Mouse (Mus musculus) limb, embryonic 10.5 days (tissue): Measurements from ENCODE around the gene Ccdc188. TPM values are rescaled to one million over a fixed set of nuclear protein-coding genes. Genes with fewer than 3 reads are reported as not detected.

Experiments used
- DNase-seq: peaks from one replicate; pipeline ENCODE4 v3.0.0-alpha.2; 2017; ENCODE audit warnings: low spot score
- H3K27ac ChIP-seq: fragments of 300-500 bp; sonication (generic); 2 replicates; pipeline ENCODE4 v1.5.1; 2016; ENCODE audit warnings: mild to moderate bottlenecking
- H3K27me3 ChIP-seq: fragments of 300-500 bp; sonication (generic); 2 replicates; pipeline ENCODE4 v1.6.1; 2016; ENCODE audit warnings: low read depth, mild to moderate bottlenecking; ENCODE audit not compliant: poor library complexity, severe bottlenecking
- H3K36me3 ChIP-seq: fragments of 300-500 bp; sonication (generic); 2 replicates; pipeline ENCODE4 v1.6.1; 2016; ENCODE audit warnings: mild to moderate bottlenecking, moderate library complexity
- H3K4me1 ChIP-seq: fragments of 300-500 bp; sonication (generic); 2 replicates; pipeline ENCODE4 v1.6.1; 2016
- H3K4me3 ChIP-seq: fragments of 300-500 bp; sonication (generic); 2 replicates; pipeline ENCODE4 v1.5.1; 2016; ENCODE audit warnings: mild to moderate bottlenecking, moderate library complexity
- H3K9me3 ChIP-seq: fragments of 300-500 bp; sonication (generic); replicated peaks from 2 replicates; pipeline ENCODE4 v1.6.1; 2016; ENCODE audit warnings: mild to moderate bottlenecking
- WGBS: fragments of 180-500 bp; shearing (Covaris S2); methylation state at CpG from one replicate; pipeline ENCODE4 v1.1.7; 2016; 5-methylcytosine and 5-hydroxymethylcytosine counted together
- polyA plus RNA-seq: library from polyadenylated mRNA; unstranded; fragments of >200 nt; fragmentation: Nextera tagmentation; extraction: Ambion mirVana; gene quantifications from 2 replicates; pipeline ENCODE4 v1.2.1, GENCODE M21; 2016

Ccdc188 gene
- not detected in 2 replicates for polyA plus RNA-seq

GRCm38 (mm10) chr16:18217579-18217978 is at the start of gene Ccdc188:
Gene Ccdc188 (plus strand): TSS chr16:18217879.
- DNase-seq, result no peak

DNA sequence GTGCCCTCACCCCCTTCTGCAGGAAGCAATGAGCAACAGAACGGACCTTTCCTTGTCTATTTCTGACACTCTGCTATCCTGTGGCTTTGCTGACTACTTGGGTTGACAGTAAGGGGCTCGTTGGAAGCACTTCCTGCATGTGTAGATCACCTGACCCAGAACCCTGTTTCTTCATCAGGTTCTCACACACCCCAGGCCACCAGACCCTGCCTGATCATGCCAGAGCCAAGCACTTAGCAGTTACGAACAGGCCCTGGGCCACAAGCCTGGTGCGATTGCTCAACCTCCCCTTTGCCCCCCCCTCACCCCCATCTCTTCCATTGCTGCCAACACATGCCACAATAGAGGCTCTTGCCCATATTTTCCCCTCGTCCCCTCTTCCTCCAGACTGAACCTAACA is 48.5 kb upstream of the Ccdc188 start:
- H3K9me3 ChIP-seq, result no peaks in the 10 kb centered on the region
- peaks cover 18% of the 10 kb centered on the region; the same call in 1 of the 2 replicates for H3K4me1 ChIP-seq
- no peak for DNase-seq
- H3K4me3 ChIP-seq, result no peak overlapping the region
- no peak overlapping the region for H3K27ac ChIP-seq
- H3K27me3 ChIP-seq, result peaks cover 34% of the 10 kb centered on the region
- WGBS, result 77% methylated on average over 5 of the region's 5 CpGs
- no peaks in the 10 kb centered on the region for H3K36me3 ChIP-seq

More at GRCm38 (mm10) chr16:18217579-18217978, at the start of gene Ccdc188:
- Histone ChIP-seq H3K9me3 (no peaks in the 10 kb centered on the region), H3K4me1 (peaks cover 60% of the 10 kb centered on the region), H3K36me3 (peaks cover 17% of the 10 kb centered on the region), H3K27me3 (no peaks in the 10 kb centered on the region), H3K4me3 (no peak within 1 kb of the TSS), H3K27ac (peak within 1 kb of the TSS; percentile 59)
- WGBS, result 86% methylated on average over 4 of the region's 4 CpGs

- H3K4me1 ChIP-seq, result peaks cover 16% of the 10 kb centered on the region; the same call in 1 of the 2 replicates
- no peak overlapping the region for H3K4me3 ChIP-seq
- no peak overlapping the region for H3K27ac ChIP-seq
- WGBS, result 84% methylated on average over 3 of the region's 3 CpGs
- no peaks in the 10 kb centered on the region for H3K36me3 ChIP-seq
- no peak for DNase-seq
- H3K9me3 ChIP-seq, result no peaks in the 10 kb centered on the region
- peaks cover 40% of the 10 kb centered on the region for H3K27me3 ChIP-seq
These were observed 47.9 kb upstream of the Ccdc188 start for GRCm38 (mm10) chr16:18169776-18170175.

GRCm38 (mm10) chr16:18172266-18172855 is 45.3 kb upstream of the Ccdc188 start:
- WGBS, result 12% methylated on average over 7 of the region's 7 CpGs
- Histone ChIP-seq H3K4me3 (no peak overlapping the region), H3K4me1 (peaks cover 25% of the 10 kb centered on the region), H3K27ac (no peak overlapping the region), H3K27me3 (peaks cover 52% of the 10 kb centered on the region), H3K36me3 (no peaks in the 10 kb centered on the region), H3K9me3 (no peaks in the 10 kb centered on the region)
- peak; percentile 90 for DNase-seq

DNA sequence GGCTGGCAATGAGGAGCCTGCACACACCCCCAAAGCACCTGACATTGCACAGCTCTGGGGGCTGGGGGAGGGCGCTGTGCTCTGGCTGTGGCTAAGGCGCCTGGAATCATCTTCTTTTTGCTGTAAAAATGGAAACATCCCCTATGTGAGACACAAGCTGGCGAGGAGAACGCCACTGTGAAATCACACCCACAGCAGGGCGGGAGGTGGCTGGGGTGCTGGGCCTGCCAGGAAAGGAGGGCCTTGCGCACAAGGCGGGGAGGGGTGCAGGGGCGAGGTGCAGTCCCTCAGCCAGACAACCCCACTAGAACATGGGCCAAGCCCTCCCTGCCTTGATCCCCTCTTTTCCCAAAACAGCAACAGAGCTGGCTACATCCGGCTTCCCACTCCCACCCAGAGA is 44.4 kb upstream of the Ccdc188 start:
- Histone ChIP-seq H3K27ac (no peak overlapping the region), H3K36me3 (no peaks in the 10 kb centered on the region), H3K27me3 (peaks cover 59% of the 10 kb centered on the region), H3K4me1 (peaks cover 21% of the 10 kb centered on the region), H3K9me3 (no peaks in the 10 kb centered on the region), H3K4me3 (no peak overlapping the region)
- 78% methylated on average over 9 of the region's 9 CpGs for WGBS
- DNase-seq, result no peak

GRCm38 (mm10) chr16:18173788-18174187 is 43.9 kb upstream of the Ccdc188 start:
- Histone ChIP-seq H3K27ac (no peak overlapping the region), H3K9me3 (no peaks in the 10 kb centered on the region), H3K36me3 (no peaks in the 10 kb centered on the region), H3K4me1 (peaks cover 25% of the 10 kb centered on the region), H3K4me3 (no peak overlapping the region), H3K27me3 (peaks cover 65% of the 10 kb centered on the region)
- DNase-seq, result no peak
- 81% methylated on average over 11 of the region's 11 CpGs for WGBS

DNA sequence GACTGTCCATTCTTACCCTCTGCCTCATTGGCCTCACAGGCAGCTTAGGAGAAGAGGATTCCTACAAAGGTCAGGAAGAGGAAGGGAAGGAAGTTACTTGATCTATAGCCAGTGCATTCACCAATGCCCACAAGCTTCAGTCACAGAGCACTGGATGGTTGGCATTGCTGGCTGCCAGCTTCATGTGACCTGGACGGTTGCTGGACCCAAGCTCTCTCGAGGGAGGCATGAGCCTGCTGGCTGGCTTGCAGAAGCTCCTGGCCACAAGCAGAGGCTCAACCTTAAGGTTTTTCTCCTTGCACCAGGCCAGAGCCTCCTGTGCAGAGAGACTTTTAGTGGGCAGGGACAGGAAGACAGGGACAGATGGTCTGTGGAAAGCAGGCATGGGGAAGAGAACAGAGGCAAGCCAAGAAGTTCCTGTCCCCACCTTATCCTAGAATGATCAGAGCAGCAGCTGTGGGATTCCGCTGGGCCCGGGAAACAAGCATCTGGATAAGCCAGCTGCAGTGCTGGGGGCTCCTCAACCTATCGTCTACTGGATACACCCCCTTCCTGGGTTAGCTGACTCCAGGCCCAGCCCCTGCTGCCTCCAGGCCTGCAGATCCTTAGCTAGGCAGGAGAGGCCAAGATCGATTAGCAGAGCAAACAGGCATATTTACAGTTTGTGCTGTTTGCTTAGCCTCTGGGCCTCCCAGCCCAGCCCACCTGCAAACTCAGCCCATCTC is 41.7 kb upstream of the Ccdc188 start:
- H3K27ac ChIP-seq, result peak overlapping the region; percentile 69
- no peaks in the 10 kb centered on the region for H3K9me3 ChIP-seq
- H3K27me3 ChIP-seq, result peaks cover 67% of the 10 kb centered on the region
- no peak for DNase-seq
- H3K4me1 ChIP-seq, result peaks cover 43% of the 10 kb centered on the region
- no peaks in the 10 kb centered on the region for H3K36me3 ChIP-seq
- H3K4me3 ChIP-seq, result no peak overlapping the region
- 43% methylated on average over 6 of the region's 6 CpGs for WGBS

- no peak for DNase-seq
- Histone ChIP-seq H3K27ac (peak overlapping the region; percentile 69; the same call in 1 of the 2 replicates), H3K36me3 (no peaks in the 10 kb centered on the region), H3K9me3 (no peaks in the 10 kb centered on the region), H3K4me3 (no peak overlapping the region), H3K27me3 (peaks cover 61% of the 10 kb centered on the region), H3K4me1 (peaks cover 51% of the 10 kb centered on the region)
- 89% methylated on average over 4 of the region's 4 CpGs for WGBS
These were observed 40.9 kb upstream of the Ccdc188 start for GRCm38 (mm10) chr16:18176758-18177157.

- Histone ChIP-seq H3K27me3 (peaks cover 54% of the 10 kb centered on the region), H3K36me3 (no peaks in the 10 kb centered on the region), H3K9me3 (no peaks in the 10 kb centered on the region), H3K27ac (peak overlapping the region; percentile 58; the same call in 1 of the 2 replicates), H3K4me1 (peaks cover 74% of the 10 kb centered on the region), H3K4me3 (no peak overlapping the region)
- 30% methylated on average over 2 of the region's 2 CpGs for WGBS
- no peak for DNase-seq
These were observed 38.1 kb upstream of the Ccdc188 start for GRCm38 (mm10) chr16:18179591-18179990.

DNA sequence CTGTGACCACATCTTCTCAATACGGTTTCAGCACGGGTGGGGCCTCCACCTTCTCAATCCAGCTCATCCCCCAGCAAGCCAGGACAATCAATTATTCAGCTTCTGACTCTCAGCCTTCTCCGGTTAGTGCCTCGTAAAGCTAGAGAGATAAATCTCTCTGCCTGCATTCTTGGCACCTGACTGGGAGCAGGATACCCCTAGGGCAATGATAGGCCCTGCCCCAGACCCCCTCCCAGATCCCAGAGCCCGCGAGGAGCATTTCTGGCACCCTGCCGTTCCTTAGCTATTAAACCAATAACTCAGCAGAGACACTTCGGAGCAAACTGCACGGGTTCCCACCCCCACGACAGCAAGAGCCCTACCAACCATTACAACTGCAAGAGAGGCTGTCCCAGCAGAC is 36.3 kb upstream of the Ccdc188 start:
- Histone ChIP-seq H3K9me3 (no peaks in the 10 kb centered on the region), H3K27ac (peak overlapping the region; percentile 63), H3K4me1 (peaks cover 83% of the 10 kb centered on the region), H3K36me3 (no peaks in the 10 kb centered on the region), H3K4me3 (no peak overlapping the region), H3K27me3 (peaks cover 39% of the 10 kb centered on the region)
- DNase-seq, result no peak
- WGBS, result 16% methylated on average over 10 of the region's 10 CpGs

- H3K27me3 ChIP-seq, result peaks cover 37% of the 10 kb centered on the region
- H3K27ac ChIP-seq, result no peak overlapping the region
- no peak for DNase-seq
- H3K4me1 ChIP-seq, result peaks cover 88% of the 10 kb centered on the region
- 88% methylated on average over 8 of the region's 8 CpGs for WGBS
- H3K36me3 ChIP-seq, result no peaks in the 10 kb centered on the region
- H3K9me3 ChIP-seq, result no peaks in the 10 kb centered on the region
- H3K4me3 ChIP-seq, result no peak overlapping the region
These were observed 34.9 kb upstream of the Ccdc188 start for GRCm38 (mm10) chr16:18182766-18183165.

DNA sequence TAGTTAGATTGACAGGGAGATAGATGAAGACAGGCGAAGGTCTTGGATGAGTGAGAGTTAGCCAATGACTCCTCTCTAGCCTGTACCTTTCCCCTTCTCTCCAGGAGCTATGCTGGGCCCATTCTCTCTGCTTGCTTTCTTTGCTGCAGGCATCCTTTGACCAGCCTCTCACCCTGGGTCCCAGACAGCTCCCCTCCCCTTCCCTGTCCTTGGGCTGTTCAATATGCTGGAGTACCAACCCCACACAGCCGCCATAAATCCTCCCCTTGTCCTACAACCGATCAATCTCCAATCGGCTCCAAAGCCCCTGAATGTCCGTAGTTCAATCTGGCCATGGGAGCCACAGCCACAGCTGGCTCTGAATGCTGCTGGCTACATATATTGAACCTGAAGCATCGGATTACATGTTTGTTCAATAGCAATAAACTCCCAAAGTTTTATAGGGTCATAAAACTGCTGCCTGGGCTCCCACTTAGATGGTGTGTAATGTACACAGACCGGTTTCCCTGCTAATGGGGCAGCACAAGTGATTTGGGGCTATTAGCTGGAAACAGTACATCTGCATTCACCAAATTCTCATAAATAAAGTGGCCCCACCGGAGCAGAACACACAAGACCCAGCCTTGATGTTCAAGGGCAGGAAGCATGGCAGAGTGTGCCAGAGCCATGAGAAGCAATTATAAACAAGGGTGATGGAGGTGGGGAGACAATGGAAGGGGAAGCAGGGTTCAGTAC is 31.8 kb upstream of the Ccdc188 start:
- Histone ChIP-seq H3K9me3 (no peaks in the 10 kb centered on the region), H3K4me1 (peaks cover 71% of the 10 kb centered on the region), H3K4me3 (peak overlapping the region; percentile 19; the same call in 1 of the 2 replicates), H3K36me3 (no peaks in the 10 kb centered on the region), H3K27me3 (peaks cover 21% of the 10 kb centered on the region), H3K27ac (peak overlapping the region; percentile 85)
- DNase-seq, result peak; percentile 70
- 28% methylated on average over 8 of the region's 8 CpGs for WGBS

DNA sequence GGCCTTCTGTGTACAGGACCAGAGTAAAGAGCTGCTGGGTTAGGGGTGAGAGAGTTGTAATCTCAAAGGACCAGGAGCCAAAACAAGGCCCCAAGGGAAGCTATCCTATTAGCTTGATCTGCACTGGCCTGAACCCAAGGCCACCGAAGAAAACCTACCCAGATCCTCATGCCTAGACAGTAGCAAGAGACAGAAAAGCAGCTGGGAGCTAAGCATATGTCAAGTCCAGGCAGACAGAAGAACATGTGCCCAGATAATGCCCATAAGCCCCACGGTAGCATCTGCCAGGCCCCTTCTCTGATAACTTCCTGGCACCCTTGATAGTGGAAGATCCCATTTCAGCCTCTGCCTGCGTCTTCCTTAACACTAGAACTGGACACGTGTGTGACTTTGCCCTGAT is 30.9 kb upstream of the Ccdc188 start:
- no peak for DNase-seq
- Histone ChIP-seq H3K4me3 (no peak overlapping the region), H3K36me3 (no peaks in the 10 kb centered on the region), H3K9me3 (no peaks in the 10 kb centered on the region), H3K27me3 (peaks cover 28% of the 10 kb centered on the region), H3K27ac (peak overlapping the region; percentile 85), H3K4me1 (peaks cover 62% of the 10 kb centered on the region)
- 89% methylated on average over 4 of the region's 4 CpGs for WGBS
